Mouse (Mus musculus) limb, embryonic 11.5 days (tissue): ENCODE results near the gene Polr3b. TPM values are rescaled to one million over a fixed set of nuclear protein-coding genes. Genes with fewer than 3 reads are reported as not detected.

ENCODE experiments used
- ATAC-seq: fragments of 200-750 bp; cut with Nextera tagmentation; 2 replicates; pipeline ENCODE4 v1.8.0; 2017; ENCODE audit warnings: low read depth; ENCODE audit not compliant: insufficient number of reproducible peaks, low FRiP score, low TSS enrichment
- DNase-seq: peaks from one replicate; pipeline ENCODE4 v3.0.0-alpha.2; 2015; ENCODE audit warnings: low spot score
- H3K27ac ChIP-seq: fragments of 300-500 bp; sonication (generic); replicated peaks from 2 replicates; pipeline ENCODE4 v1.5.1; 2014; ENCODE audit warnings: low read depth, mild to moderate bottlenecking, low read length
- H3K27me3 ChIP-seq: fragments of 300-500 bp; sonication (generic); 2 replicates; pipeline ENCODE4 v1.6.1; 2014; ENCODE audit warnings: mild to moderate bottlenecking, low read length, mixed read lengths; ENCODE audit not compliant: control insufficient read depth, insufficient read depth
- H3K36me3 ChIP-seq: fragments of 300-500 bp; sonication (generic); 2 replicates; pipeline ENCODE4 v1.6.1; 2014; ENCODE audit warnings: mild to moderate bottlenecking, low read length, moderate library complexity, mixed read lengths; ENCODE audit not compliant: control insufficient read depth, insufficient read depth
- H3K4me1 ChIP-seq: fragments of 300-500 bp; sonication (generic); 2 replicates; pipeline ENCODE4 v1.6.1; 2014; ENCODE audit warnings: low read length, mixed read lengths; ENCODE audit not compliant: control insufficient read depth, insufficient read depth
- H3K4me2 ChIP-seq: fragments of 300-500 bp; sonication (generic); 2 replicates; pipeline ENCODE4 v1.6.1; 2014; ENCODE audit warnings: low read depth, mild to moderate bottlenecking, moderate library complexity; ENCODE audit not compliant: severe bottlenecking
- H3K4me3 ChIP-seq: fragments of 300-500 bp; sonication (generic); 2 replicates; pipeline ENCODE4 v1.5.1; 2014; ENCODE audit warnings: low read depth, low read length
- H3K9ac ChIP-seq: fragments of 300-500 bp; sonication (generic); 2 replicates; pipeline ENCODE4 v1.6.1; 2014; ENCODE audit warnings: mild to moderate bottlenecking, low read length
- H3K9me3 ChIP-seq: fragments of 300-500 bp; sonication (generic); 2 replicates; pipeline ENCODE4 v1.6.1; 2016; ENCODE audit warnings: low read length; ENCODE audit not compliant: control insufficient read depth
- WGBS: fragments of 180-500 bp; shearing (Covaris S2); extraction: QIAGEN DNeasy Blood & Tissue Kit; methylation state at CpG from one replicate; pipeline ENCODE4 v1.1.7; 2014; 5-methylcytosine and 5-hydroxymethylcytosine counted together
- polyA plus RNA-seq: library from polyadenylated mRNA; unstranded; fragments of >200 nt; fragmentation: Nextera tagmentation; extraction: Ambion mirVana; gene quantifications from 2 replicates; pipeline ENCODE4 v1.2.1, GENCODE M21; 2014

Polr3b gene
- polyA plus RNA-seq, 1 experiment from 2014 or later = 19.8 TPM

DNA sequence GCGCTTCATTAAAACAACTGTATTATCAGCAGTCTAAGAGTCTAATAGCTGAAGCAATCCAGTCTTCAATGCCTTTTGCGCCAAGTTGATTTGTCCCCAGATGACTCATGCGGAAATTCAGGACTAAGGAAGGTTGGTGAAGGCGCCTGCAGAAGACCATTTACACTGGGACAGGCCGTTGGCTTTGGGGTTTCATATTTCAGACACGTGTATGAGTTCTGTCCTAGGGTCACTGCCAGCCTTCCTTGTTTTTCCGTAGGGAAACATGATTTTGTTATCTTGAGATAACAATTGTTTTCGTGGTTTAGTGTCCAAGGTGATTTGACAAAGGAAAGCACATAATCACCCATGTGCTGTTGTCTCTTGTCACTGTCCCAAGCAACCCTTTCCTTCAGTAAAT lies 40.9 kb upstream of the Polr3b start:
- ATAC-seq = no peak
- no peak overlapping the region for H3K27ac ChIP-seq
- H3K4me1 ChIP-seq = 0 out of 2 replicates have a peak, but pooled peaks cover 3% of the 10 kb centered on the region
- H3K9ac ChIP-seq = no peak overlapping the region
- WGBS = 73% methylated on average over 8 of the region's 8 CpGs
- DNase-seq = no peak
- H3K4me3 ChIP-seq = no peak overlapping the region
- H3K36me3 ChIP-seq = no peaks in the 10 kb centered on the region
- no peaks in the 10 kb centered on the region for H3K9me3 ChIP-seq
- H3K4me2 ChIP-seq = no peak overlapping the region
- H3K27me3 ChIP-seq = no peaks in the 10 kb centered on the region

DNA sequence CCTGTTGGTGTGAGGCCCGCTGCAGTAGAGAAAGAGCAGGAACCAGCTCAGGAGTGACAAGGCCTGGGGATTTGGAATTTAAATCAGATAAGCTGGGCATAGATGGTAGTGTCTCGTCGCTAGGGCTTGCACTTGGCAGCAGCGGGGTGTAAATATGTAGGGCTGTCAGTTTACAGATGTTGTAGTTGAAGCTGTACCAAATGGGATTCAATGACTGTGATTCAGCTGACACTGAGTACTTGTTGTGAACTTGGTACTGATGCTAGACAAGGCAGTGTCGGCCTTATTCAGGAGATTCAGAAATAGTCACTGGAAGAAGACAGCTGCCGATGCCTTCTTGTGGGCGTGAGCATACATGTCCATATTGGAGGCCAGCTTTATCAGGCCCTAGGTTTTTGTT lies 39.9 kb upstream of the Polr3b start:
- H3K4me1 ChIP-seq = 0 out of 2 replicates have a peak, but pooled peaks cover 3% of the 10 kb centered on the region
- no peak for DNase-seq
- no peak for ATAC-seq
- no peak overlapping the region for H3K27ac ChIP-seq
- H3K9me3 ChIP-seq = no peaks in the 10 kb centered on the region
- H3K4me2 ChIP-seq = no peak overlapping the region
- no peak overlapping the region for H3K9ac ChIP-seq
- WGBS = 88% methylated on average over 7 of the region's 7 CpGs
- no peak overlapping the region for H3K4me3 ChIP-seq
- no peaks in the 10 kb centered on the region for H3K27me3 ChIP-seq
- H3K36me3 ChIP-seq = no peaks in the 10 kb centered on the region

DNA sequence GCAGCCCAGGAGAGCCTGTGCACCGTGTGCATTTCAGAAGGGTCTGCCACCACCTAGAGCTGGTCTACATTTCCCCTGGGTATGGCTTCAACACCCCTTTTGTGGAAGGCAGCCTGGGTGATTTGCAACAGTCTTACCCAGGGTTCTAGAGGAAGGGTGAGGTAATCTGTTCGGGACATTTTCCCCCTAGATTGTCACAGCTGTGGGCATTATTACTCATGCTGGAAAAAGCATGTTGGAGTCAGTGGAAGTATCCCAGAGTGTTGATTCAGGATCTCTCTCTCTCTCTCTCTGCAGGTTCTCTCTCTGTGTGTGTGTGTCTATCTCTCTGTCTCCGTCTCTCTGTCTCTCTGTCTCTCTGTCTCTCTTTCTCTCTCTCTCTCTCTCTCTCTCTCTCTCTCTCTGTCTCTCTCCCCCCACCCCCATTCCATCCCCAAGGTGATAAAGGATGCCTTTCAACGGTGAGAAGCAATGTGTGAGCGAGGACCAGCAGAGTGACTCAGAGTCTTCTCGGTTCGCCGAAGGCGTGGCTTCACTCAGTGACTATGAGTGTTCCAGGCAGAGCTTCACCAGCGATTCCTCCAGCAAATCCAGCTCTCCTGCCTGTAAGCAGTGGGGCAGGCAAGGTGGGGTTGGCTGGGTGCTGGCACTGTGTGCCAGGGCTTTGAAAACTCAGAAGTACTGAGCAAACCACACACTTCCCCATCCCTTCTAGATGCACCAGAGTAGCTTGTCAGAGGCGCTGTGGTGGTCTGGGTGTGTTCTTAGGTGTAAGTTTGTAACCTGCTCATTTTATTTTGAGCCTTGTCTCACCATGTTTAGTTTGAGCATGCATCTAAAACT lies 37.4 kb upstream of the Polr3b start:
- Histone ChIP-seq H3K36me3 (no peaks in the 10 kb centered on the region), H3K4me2 (no peak overlapping the region), H3K9ac (no peak overlapping the region), H3K4me3 (no peak overlapping the region), H3K27ac (no peak overlapping the region), H3K4me1 (no peaks in the 10 kb centered on the region), H3K27me3 (no peaks in the 10 kb centered on the region), H3K9me3 (no peaks in the 10 kb centered on the region)
- 75% methylated on average over 11 of the region's 11 CpGs for WGBS
- ATAC-seq (no peak), DNase-seq (no peak)

DNA sequence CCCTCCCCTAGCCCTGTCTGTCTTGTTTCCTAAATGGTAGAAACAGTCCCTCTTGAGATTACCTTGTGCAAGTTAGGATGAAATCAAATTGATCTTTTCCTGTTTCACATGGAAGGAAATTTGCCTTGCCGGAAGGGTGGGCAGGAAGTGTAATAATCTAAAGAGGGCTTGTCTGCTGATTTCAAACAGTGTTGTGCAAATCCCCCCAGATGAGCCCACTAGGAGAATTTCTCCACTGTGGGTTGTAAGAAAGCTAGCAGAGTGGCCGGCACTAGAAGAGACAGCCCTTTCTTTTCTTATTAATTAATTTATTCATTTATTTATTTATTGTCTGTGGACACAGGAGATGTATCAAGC lies 36.8 kb upstream of the Polr3b start:
- Histone ChIP-seq H3K4me1 (no peaks in the 10 kb centered on the region), H3K36me3 (no peaks in the 10 kb centered on the region), H3K9me3 (no peaks in the 10 kb centered on the region), H3K9ac (no peak overlapping the region), H3K4me3 (no peak overlapping the region), H3K27me3 (no peaks in the 10 kb centered on the region), H3K4me2 (no peak overlapping the region), H3K27ac (no peak overlapping the region)
- ATAC-seq (no peak), DNase-seq (no peak)
- 74% methylated on average over 2 of the region's 2 CpGs for WGBS

DNA sequence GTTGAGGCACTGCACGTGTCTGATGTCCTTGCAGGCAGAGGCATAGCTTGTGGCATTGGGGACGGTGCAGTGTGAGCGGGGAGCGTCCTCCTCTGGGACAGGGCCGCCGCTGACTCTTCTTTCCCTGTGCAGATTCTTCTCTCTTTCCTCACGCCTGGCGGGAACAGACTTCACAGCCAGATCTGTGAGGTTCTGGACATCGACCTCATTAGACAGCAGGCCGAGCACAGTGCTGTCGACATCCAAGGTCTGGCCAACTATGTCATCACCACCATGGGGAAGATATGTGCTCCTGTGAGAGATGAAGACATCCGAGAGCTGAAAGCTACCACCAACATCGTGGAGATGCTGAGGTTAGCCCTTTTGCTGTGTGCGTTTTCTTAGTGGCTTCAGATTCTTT lies 31.1 kb upstream of the Polr3b start:
- Histone ChIP-seq H3K4me2 (no peak overlapping the region), H3K36me3 (no peaks in the 10 kb centered on the region), H3K9me3 (no peaks in the 10 kb centered on the region), H3K4me3 (no peak overlapping the region), H3K27ac (no peak overlapping the region), H3K9ac (no peak overlapping the region), H3K4me1 (0 out of 2 replicates have a peak, but pooled peaks cover 2% of the 10 kb centered on the region), H3K27me3 (no peaks in the 10 kb centered on the region)
- WGBS = 82% methylated on average over 14 of the region's 14 CpGs
- ATAC-seq (no peak), DNase-seq (no peak)

DNA sequence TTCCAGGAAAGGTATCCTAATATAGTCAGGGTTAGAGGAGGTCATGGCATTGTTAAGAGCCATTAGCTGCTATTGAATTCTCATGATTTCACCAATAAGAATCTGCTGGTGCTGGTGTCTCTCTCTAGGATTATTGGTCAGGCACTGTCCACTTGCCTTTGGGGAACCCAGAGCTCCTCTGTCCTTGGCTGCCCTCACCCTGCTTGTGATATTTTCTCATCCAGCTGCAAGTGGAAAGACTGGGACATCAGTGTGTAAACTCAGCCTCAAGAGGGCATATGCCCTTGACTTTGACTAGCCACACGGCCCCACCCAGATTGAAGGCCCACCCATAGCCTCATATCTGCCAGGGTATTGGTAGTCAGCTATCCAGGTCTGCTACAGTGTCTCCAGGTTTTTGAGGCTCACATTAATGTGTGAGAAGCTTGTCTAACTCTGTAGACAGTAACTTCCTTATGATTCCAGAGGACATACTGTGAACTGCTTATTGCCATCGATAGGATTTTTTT lies 30.4 kb upstream of the Polr3b start:
- no peak overlapping the region for H3K27ac ChIP-seq
- H3K36me3 ChIP-seq = no peaks in the 10 kb centered on the region
- WGBS = 89% methylated on average over 2 of the region's 2 CpGs
- ATAC-seq = no peak
- H3K4me2 ChIP-seq = no peak overlapping the region
- no peaks in the 10 kb centered on the region for H3K9me3 ChIP-seq
- H3K27me3 ChIP-seq = no peaks in the 10 kb centered on the region
- H3K4me1 ChIP-seq = 0 out of 2 replicates have a peak, but pooled peaks cover 2% of the 10 kb centered on the region
- DNase-seq = no peak
- no peak overlapping the region for H3K4me3 ChIP-seq
- no peak overlapping the region for H3K9ac ChIP-seq

DNA sequence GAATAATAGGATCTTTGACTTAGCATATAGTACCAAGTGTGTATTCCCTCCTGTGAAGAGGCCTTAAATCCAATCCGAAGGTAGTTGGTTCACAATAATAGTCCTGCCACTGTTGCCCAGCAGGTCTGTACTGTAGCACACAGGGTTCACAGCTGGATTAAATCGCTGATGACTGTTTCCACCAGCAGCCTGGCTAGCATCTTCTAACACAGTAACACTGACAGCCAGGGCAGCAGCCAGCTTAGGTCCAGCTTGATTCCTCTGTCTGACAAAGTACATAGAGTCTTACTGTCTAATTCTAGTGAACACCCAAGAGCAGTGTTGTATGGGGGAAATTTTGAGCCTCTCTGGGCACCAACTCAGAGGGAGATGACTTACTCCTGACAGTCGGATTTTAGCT lies 29.3 kb upstream of the Polr3b start:
- Histone ChIP-seq H3K27ac (no peak overlapping the region), H3K27me3 (no peaks in the 10 kb centered on the region), H3K4me1 (0 out of 2 replicates have a peak, but pooled peaks cover 2% of the 10 kb centered on the region), H3K9me3 (no peaks in the 10 kb centered on the region), H3K9ac (no peak overlapping the region), H3K4me3 (no peak overlapping the region), H3K36me3 (no peaks in the 10 kb centered on the region), H3K4me2 (no peak overlapping the region)
- no peak for ATAC-seq
- DNase-seq = no peak
- 64% methylated on average over 3 of the region's 3 CpGs for WGBS

DNA sequence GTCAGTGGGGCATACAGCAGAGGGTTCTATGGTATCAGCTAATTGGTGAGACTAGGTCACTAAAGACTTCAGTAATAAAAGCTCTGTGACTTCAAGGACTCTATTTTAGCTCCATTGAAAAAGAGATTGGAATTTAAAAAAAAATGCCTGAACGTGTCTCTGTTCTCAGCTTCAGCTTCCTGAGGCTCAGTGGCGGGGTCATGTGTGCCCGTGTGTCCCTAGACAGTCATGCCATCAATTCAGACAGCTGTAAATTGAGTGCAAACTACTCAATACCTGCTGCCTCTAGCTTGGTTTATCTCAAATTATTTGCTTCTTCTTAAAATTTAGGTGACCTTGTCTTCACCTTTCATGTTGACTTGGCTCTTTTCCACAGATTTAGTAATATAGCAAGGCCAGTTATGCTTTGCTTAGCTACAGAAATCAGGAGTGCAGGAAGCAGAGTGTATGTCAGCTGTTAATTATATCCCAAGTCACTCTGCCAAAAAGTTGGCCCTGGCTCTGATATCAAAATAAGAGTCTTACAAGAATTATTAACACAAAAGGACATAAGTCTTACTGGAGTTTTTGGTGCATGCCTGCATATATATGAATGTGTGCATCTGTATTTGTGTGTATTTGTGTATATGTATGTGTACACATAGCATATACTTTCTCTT lies 24.8 kb upstream of the Polr3b start:
- Histone ChIP-seq H3K4me2 (no peak overlapping the region), H3K27me3 (no peaks in the 10 kb centered on the region), H3K27ac (no peak overlapping the region), H3K4me3 (no peak overlapping the region), H3K36me3 (no peaks in the 10 kb centered on the region), H3K9me3 (no peaks in the 10 kb centered on the region), H3K4me1 (0 out of 2 replicates have a peak, but pooled peaks cover 2% of the 10 kb centered on the region), H3K9ac (no peak overlapping the region)
- WGBS = 70% methylated on average over 3 of the region's 3 CpGs
- DNase-seq (no peak), ATAC-seq (no peak)
